Mouse (Mus musculus) brain, embryonic 14.5 days (tissue): ENCODE data around the gene Casc3.

Experiments
- CTCF ChIP-seq: fragments of 200-500 bp; IDR thresholded peaks from 2 replicates; pipeline ENCODE4 v1.5.1; 2012; ENCODE audit warnings: inconsistent platforms, mild to moderate bottlenecking, moderate library complexity, borderline replicate concordance; ENCODE audit not compliant: insufficient read depth, insufficient read length; ENCODE audit errors: extremely low read depth
- POLR2A ChIP-seq: fragments of 200-500 bp; IDR thresholded peaks from 2 replicates; pipeline ENCODE4 v1.6.1; 2012; ENCODE audit warnings: mild to moderate bottlenecking, inconsistent platforms, borderline replicate concordance; ENCODE audit not compliant: poor library complexity, insufficient read depth, insufficient read length, severe bottlenecking; ENCODE audit errors: extremely low read depth

DNA sequence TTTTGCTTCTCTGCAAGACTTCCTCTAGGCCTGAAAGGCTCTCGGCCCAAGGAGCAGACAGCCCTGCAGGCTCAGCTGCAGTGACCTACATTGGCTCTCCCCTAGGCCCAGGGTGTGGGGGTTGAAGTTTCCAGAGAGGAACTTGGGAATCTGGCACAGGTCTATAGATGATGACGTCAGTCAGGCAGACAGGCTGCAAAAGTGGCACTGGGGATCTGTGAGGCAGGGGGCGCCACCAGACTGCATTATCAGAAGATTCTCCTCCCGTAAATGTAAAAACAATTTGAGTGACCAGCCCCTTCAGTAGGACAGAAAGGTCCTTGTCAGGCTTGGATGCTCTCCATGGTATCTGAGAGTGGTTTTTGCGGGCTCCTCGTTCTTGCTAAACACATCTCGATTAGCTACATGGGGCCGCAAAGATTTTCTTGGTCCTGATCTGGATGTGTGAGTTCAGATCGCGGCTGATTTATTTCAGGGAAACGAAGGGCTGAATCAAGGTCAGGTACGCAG, 18.9 kb upstream of the Casc3 start:
- TF ChIP-seq CTCF, result peak; percentile 68
- no peak for TF ChIP-seq POLR2A
